Mouse (Mus musculus) ES-E14 (cell line): ENCODE measurements around the gene Slc17a5. TPM values are rescaled to one million over a fixed set of nuclear protein-coding genes. Genes with fewer than 3 reads are reported as not detected.

ENCODE experiments used
- DNase-seq: peaks from one replicate; pipeline ENCODE4 v3.0.0-alpha.2; 2013; ENCODE audit warnings: low read depth, low spot score
- H3K27ac ChIP-seq: 2 replicates; pipeline ENCODE4 v1.5.1; 2012; ENCODE audit warnings: low read depth, mild to moderate bottlenecking, low read length, moderate library complexity, mixed read lengths; ENCODE audit not compliant: poor library complexity, insufficient read depth, severe bottlenecking
- H3K36me3 ChIP-seq: 2 replicates; pipeline ENCODE4 v1.6.1; 2012; ENCODE audit warnings: mild to moderate bottlenecking, low read length, moderate library complexity, mixed read lengths; ENCODE audit not compliant: control insufficient read depth, poor library complexity, insufficient read depth, severe bottlenecking
- H3K4me1 ChIP-seq, 2 experiments: fragments of 150-350 bp in 1 of 2; sonication (generic) in 1 of 2; 2 replicates each; pipeline ENCODE4 v1.6.1; 2012; ENCODE audit warnings: low read length in 2 of 2, mild to moderate bottlenecking in 1 of 2, mixed read lengths in 1 of 2; ENCODE audit not compliant: control insufficient read depth in 2 of 2, insufficient read depth in 2 of 2, poor library complexity in 1 of 2
- H3K4me3 ChIP-seq, 2 experiments: fragments of 150-350 bp in 1 of 2; sonication (generic) in 1 of 2; 2 replicates each; pipeline ENCODE4 v1.5.1; 2012; ENCODE audit warnings: low read length in 2 of 2, low read depth in 1 of 2, mild to moderate bottlenecking in 1 of 2, mixed read lengths in 1 of 2; ENCODE audit not compliant: insufficient read depth in 1 of 2, poor library complexity in 1 of 2, severe bottlenecking in 1 of 2
- H3K9ac ChIP-seq: 2 replicates; pipeline ENCODE4 v1.6.1; 2012; ENCODE audit warnings: low read depth, mild to moderate bottlenecking, low read length, mixed read lengths; ENCODE audit not compliant: poor library complexity, insufficient read depth, severe bottlenecking
- H3K9me3 ChIP-seq: fragments of 150-350 bp; sonication (generic); 2 replicates; pipeline ENCODE4 v1.6.1; 2012; ENCODE audit warnings: low read depth, mild to moderate bottlenecking, low read length; ENCODE audit not compliant: control insufficient read depth, insufficient read depth
- CHD2 ChIP-seq: IDR thresholded peaks from 2 replicates; pipeline ENCODE4 v1.6.1; 2014; ENCODE audit warnings: mild to moderate bottlenecking, low read depth, low read length, inconsistent platforms
- HCFC1 ChIP-seq: IDR thresholded peaks from 2 replicates; pipeline ENCODE4 v1.6.1; 2012; ENCODE audit warnings: low read length, inconsistent platforms, borderline replicate concordance; ENCODE audit not compliant: insufficient read depth
- MAFK ChIP-seq: IDR thresholded peaks from 2 replicates; pipeline ENCODE4 v1.6.1; 2014; ENCODE audit warnings: mild to moderate bottlenecking, low read depth, low read length, inconsistent platforms; ENCODE audit not compliant: insufficient read depth
- ZC3H11A ChIP-seq: IDR thresholded peaks from 2 replicates; pipeline ENCODE4 v1.6.1; 2012; ENCODE audit warnings: low read depth, mild to moderate bottlenecking, inconsistent platforms, low read length, borderline replicate concordance
- ZNF384 ChIP-seq: IDR thresholded peaks from 2 replicates; pipeline ENCODE4 v1.6.1; 2012; ENCODE audit warnings: low read depth, low read length, inconsistent platforms
- in situ Hi-C, 2 experiments: fragments of 600-800 bp; cut with MboI; formaldehyde crosslinking; loops; one replicate each; pipeline ENCODE4 v1.15.1; 2025; ENCODE audit warnings: low sequenced_read_pairs in 2 of 2, inconsistent platforms in 1 of 2; ENCODE audit not compliant: unreplicated experiment in 2 of 2
- total RNA-seq: library from RNA; depleted of rRNA; stranded (reverse); fragments of 300-350 nt; gene quantifications from 2 replicates; pipeline ENCODE4 v1.2.3, GENCODE M21; 2012

The Slc17a5 gene
- total RNA-seq, 1 experiment, result 7.6 TPM

- H3K4me1 ChIP-seq, result peaks cover 7 to 13% of the 10 kb centered on the region in 2 experiments
- H3K36me3 ChIP-seq, result peaks cover 15% of the 10 kb centered on the region
- no peak for DNase-seq
- H3K4me3 ChIP-seq, result peak overlapping the region in 1 of 2 experiments; percentile 7; a peak in 2 of 4 replicates
- H3K27ac ChIP-seq, result peak overlapping the region; percentile 98
- H3K9me3 ChIP-seq, result no peaks in the 10 kb centered on the region
- in situ Hi-C loops, result no loop called here
- H3K9ac ChIP-seq, result peak overlapping the region; percentile 70; the same call in 1 of the 2 replicates
- no peak for TF ChIP-seq CHD2
- no peak for TF ChIP-seq HCFC1
- TF ChIP-seq ZNF384, result no peak
- TF ChIP-seq ZC3H11A, result no peak
- TF ChIP-seq MAFK, result no peak
Observed at GRCm38 (mm10) chr9:78525451-78526135, 62.2 kb downstream of the Slc17a5 start.

GRCm38 (mm10) chr9:78521689-78522088 lies 66.2 kb downstream of the Slc17a5 start:
- peaks cover 15% of the 10 kb centered on the region for H3K36me3 ChIP-seq
- H3K27ac ChIP-seq, result peak overlapping the region; percentile 96; the same call in 1 of the 2 replicates
- no peak for TF ChIP-seq CHD2
- no peak for TF ChIP-seq MAFK
- TF ChIP-seq ZC3H11A, result no peak
- TF ChIP-seq ZNF384, result no peak
- no peak for TF ChIP-seq HCFC1
- H3K4me1 ChIP-seq, result peaks cover 2 to 11% of the 10 kb centered on the region in 2 experiments
- in situ Hi-C loops, result no loop called here
- peak overlapping the region; percentile 89 for H3K9ac ChIP-seq
- H3K9me3 ChIP-seq, result no peaks in the 10 kb centered on the region
- DNase-seq, result no peak
- peak overlapping the region; percentile 79 to 84 for H3K4me3 ChIP-seq

- TF ChIP-seq CHD2 (0 out of 2 replicates have a peak, but pooled peaks have one; percentile 33), MAFK (no peak)
- in situ Hi-C loops, result no loop called here
- H3K9me3 ChIP-seq, result no peaks in the 10 kb centered on the region
- H3K4me1 ChIP-seq, result peaks cover 0 to 7% of the 10 kb centered on the region in 2 experiments; a peak in 1 of 4 replicates
- peak overlapping the region; percentile 96 for H3K27ac ChIP-seq
- DNase-seq, result no peak
- peak overlapping the region; percentile 89 for H3K9ac ChIP-seq
- peak overlapping the region; percentile 79 to 84 for H3K4me3 ChIP-seq
- peaks cover 15% of the 10 kb centered on the region for H3K36me3 ChIP-seq
Observed at GRCm38 (mm10) chr9:78520780-78521601, 66.8 kb downstream of the Slc17a5 start.

GRCm38 (mm10) chr9:78520127-78520779 lies 67.6 kb downstream of the Slc17a5 start:
- H3K27ac ChIP-seq, result peak overlapping the region; percentile 97
- in situ Hi-C loops, result no loop called here
- H3K9ac ChIP-seq, result peak overlapping the region; percentile 89
- peaks cover 0 to 7% of the 10 kb centered on the region in 2 experiments; a peak in 1 of 4 replicates for H3K4me1 ChIP-seq
- peaks cover 15% of the 10 kb centered on the region for H3K36me3 ChIP-seq
- no peaks in the 10 kb centered on the region for H3K9me3 ChIP-seq
- TF ChIP-seq CHD2, result no peak; the same call in 1 of the 2 replicates
- DNase-seq, result peak; percentile 97
- H3K4me3 ChIP-seq, result peak overlapping the region; percentile 79 to 84
